Mouse (Mus musculus) mouse embryonic stem cell (cell line): ENCODE results near the gene Cdx2.

Experiments used
- in situ Hi-C, 2 experiments: fragments of 300-500 bp; cut with MboI; formaldehyde crosslinking; loops; 1 replicate in 1 of 2; 3 replicates in 1 of 2; pipeline ENCODE4 v1.14.3; 2019 to 2020; ENCODE audit warnings: low sequenced_read_pairs in 2 of 2, low pct_unique_long_range_greater_than_20kb in 1 of 2, mixed read lengths in 1 of 2; ENCODE audit not compliant: unreplicated experiment in 1 of 2

Gene Cdx2

DNA sequence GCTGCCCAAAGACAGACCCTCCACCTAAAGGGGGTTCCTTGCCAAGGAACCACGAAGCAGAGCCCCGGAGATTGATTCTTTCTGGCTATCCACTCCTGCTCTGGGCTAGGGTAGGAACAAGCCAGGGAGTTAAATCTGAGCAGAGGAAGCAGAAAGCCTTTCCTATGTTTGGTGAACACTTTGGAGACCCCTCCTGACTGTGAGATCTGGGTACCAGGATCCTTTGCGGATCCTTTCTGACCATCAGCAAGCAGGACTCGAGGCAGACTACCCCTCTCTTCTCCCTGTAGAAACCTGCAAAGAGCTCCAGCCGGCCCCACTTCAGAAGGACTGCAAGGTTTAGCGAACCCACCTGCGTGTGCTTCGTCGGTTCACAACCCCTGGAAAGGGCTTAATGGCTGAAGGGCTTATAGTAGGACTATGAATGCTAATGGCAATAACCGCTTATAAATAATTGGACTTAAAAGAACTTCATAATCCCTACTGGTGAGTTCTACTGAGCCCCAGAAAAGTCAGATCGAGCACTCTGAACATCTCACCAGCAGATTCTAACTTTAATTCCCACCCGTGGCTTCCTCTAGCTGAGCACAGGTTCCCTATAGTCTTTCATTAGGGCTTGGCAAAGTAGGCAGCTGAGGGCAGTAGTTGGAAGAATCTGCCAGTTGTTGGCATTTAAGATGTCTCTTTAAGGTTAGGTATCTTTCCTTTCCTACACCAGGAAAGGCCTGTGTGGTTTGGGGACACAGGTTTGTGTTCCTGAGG is 34.8 kb downstream of the Cdx2 start:
- in situ Hi-C loops: no loop called here

DNA sequence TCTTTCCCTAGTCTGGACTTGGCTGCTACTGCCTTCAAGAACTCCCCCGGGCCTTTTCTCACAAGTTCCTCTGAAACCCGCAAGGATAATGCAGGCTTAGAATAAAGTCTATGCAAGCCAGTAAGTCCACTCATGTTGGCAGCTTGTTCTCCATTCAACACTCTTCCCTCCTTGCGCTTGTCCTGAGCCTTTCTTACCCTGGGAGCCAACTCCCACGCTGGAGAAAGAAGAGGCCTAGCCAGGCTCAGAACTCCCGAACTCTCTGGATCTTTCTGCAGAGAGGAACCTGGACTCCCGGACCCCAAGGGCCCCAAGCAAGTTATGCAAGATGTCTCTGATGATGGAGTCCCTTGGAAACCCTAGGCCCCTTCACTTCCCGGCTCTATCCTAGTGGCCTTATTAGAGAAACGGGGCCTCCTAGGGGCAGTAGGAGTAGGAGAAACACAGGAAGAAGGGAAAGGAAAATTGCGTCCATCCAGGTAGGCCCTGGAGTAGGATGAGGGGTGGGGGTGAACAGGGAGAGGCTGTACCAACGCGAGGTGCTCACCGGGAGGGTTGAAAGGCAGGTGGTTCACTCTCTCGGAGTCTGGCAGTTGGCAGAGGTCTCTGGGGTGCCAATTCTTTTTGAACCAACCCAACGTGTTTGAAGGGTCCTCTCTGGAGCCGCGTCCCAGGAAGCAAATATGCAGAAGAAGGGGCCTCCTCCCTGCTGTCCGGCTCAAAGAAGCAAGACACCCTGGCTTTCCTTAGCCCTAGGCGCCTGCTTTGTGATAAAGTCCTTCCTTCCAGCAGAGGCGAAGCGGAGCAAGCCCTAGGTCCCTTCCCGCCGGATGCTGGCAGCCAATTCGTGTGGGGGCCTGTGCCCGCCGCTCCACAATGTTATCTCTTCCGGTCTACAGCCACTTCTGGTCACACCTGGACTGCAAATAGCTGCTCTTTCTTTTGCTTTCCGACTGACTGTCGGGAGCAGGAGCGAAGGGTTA is 36.1 kb downstream of the Cdx2 start:
- in situ Hi-C loops: no loop called here

DNA sequence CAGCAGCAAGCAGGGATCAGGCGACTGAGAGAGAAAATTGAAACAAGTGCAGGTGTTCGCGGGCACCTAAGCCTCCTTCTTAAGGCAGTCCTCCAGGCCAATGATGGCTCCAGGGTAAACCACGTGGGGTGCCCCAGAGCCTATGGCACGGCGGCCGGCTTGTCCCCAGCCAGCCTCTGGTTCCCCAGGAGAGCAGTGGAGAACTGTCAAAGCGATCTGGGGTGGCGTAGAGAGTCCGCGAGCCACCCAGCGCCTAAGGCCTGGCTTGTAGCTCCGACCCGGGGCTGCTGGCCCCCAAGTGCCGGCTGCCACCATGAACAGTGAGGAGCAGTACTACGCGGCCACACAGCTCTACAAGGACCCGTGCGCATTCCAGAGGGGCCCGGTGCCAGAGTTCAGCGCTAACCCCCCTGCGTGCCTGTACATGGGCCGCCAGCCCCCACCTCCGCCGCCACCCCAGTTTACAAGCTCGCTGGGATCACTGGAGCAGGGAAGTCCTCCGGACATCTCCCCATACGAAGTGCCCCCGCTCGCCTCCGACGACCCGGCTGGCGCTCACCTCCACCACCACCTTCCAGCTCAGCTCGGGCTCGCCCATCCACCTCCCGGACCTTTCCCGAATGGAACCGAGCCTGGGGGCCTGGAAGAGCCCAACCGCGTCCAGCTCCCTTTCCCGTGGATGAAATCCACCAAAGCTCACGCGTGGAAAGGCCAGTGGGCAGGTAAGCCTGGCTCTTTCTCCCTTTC is 37.0 kb downstream of the Cdx2 start, which contains the start of gene Pdx1:
TSS of gene Pdx1 (plus strand) at position 34 of the 747 bp plus-strand sequence.
- in situ Hi-C loops: no loop called here

DNA sequence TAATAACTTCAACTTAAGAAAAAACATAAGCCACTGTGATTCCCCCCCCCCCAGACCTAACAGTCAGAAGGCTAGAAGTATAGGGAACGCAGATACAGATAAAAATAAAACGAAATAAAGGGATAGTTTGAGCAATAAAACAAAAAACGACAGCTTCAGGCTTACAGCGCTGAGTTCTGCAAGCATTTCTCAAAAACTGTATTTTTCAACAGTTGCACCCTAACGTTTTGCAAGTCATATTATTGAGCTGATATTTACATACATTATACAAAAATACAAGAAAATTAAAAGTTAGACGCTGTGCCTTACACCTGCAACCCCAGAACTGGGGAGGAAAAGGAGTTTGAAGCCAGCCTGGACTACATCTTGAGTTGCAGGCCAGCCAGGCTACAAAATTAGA is 37.7 kb downstream of the Cdx2 start:
- in situ Hi-C loops: no loop called here

DNA sequence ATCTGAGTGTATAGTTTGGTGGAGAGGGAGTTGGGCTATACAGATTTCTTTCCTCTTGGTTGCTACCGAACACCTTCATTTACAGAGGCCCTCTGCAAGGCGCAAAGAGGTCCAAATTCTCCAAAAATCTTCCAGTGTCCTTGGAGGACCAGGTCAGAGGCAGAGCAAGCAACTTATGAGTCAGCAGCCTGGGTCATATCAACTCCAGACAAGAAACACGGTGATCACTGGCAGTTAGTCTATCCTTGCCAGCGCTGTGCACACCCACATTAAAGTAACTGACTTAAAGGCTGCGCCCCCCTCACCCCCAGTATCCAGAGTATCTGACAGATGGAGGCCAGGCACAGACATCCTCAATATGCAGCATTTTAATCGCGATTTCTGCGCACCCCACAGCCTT is 38.3 kb downstream of the Cdx2 start:
- in situ Hi-C loops: no loop called here

DNA sequence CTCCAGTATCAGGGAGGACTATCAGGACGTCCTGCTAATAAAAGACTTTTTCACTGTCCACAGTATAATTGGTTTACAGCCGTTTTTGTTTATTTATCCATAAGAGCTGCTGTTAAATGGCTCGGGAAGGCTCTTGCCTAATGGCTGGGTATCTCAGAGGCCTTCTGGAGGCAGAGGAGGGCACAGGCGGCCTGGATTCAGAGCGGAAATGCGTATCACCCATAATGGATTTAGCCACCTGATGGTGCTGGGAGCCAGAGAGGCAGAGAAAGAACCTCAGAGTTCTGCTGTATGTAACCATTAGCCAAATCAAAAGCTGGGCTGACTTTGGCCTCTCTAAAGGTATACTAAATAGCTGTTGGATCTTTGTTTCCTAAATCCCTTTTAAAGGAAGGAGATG is 39.6 kb downstream of the Cdx2 start:
- in situ Hi-C loops: no loop called here

DNA sequence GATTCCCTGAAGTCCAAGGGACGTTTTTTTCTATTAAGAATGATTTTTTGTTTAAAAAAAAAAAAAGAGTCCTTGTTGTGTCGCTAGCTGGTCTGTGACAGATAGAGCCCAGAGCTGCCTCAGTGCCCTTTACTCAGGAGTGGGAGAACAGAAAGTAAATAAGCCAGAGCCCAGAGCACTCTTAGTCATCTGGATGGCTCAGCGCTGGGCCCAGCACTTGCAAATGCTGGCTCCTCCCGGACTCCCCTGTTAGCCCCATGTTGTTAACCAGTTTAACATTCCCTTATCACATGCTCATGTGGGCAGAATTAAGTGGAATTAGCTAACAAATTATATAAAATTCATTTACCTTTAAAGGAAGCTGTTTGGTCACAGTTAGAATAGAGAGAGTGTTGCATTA is 43.1 kb downstream of the Cdx2 start:
- in situ Hi-C loops: no loop called here

DNA sequence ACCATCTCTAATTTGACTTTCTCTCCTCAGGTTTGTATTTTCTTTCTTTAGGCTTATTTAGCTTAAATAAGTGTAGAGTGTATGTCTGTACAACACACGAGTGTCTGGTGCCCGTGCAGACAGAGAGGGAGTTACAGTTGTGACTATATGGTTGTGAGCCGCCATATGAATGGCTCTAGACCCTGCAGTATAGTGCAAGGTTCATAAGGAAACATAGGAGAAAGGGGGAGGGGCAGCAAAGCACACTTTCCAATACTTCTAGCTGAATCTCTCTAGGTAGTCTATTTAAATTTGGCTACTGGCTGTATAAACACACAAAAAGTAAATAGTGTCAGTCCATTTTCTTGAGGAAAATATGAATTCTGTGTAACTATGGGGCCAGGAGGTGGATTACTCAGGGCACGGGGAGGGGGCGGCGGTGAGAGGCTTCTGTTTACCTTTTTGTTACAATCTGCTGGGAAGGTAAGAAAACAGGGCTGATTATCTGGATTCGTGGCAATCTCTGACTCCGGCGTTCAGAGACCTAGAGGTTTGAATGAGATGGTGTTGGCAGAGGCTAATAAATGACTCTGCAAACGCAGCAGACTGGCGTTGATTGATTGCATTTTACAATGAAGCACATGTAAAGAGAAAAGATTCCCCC is 45.0 kb downstream of the Cdx2 start:
- in situ Hi-C loops: no loop called here

DNA sequence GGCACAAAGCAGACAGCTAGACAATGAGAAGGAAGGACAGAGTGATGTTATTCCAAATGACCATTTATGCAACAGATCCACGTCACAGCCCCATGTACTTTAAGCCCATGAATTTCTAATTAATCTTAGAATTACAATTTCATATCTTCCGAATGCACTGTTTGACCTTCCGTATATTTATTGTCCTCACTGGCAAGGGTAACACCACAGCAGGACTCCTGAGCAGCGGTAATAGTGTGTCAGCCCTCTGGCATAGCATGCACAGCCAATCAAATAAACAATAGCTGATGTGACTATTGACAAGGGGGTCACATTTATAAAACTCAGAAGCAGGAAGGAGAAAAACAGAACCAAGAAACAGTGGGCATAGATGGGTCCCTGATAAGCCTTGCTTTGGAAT is 46.3 kb downstream of the Cdx2 start:
- in situ Hi-C loops: no loop called here

DNA sequence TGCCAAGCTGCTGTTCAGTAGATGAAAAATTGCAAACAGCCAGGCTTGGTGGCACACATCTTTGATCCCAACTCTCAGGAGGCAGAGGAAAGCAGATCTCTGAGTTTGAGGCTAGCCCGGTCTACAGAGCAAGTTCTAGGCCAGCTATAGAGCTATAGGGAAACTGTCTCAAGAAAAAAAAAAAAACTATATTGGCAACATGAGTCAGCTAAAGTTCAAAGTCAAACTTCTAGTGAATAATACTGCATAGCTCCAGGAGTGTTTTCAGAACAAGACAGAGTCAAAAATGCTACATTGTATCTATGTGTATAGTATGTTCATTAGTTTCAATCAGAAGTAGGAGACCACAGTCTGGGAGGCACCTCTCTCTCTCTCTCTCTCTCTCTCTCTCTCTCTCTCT is 46.9 kb downstream of the Cdx2 start:
- in situ Hi-C loops: no loop called here
